Mouse (Mus musculus) CH12.LX (cell line): ENCODE results near the gene Fcf1.
A peak's percentile ranks its signal among the peaks of the same experiment; 100 is the strongest.

Source experiments
- CTCF ChIP-seq, 2 experiments: IDR thresholded peaks in 1 of 2; conservative IDR thresholded peaks in 1 of 2; 2 replicates each; pipeline ENCODE4 v1.5.1; 2011 to 2012; ENCODE audit warnings: low read depth in 2 of 2, low read length in 2 of 2, improper control_type of control experiment in 1 of 2, inconsistent platforms in 1 of 2, mild to moderate bottlenecking in 1 of 2, moderate library complexity in 1 of 2
- ELF1 ChIP-seq: IDR thresholded peaks from 2 replicates; pipeline ENCODE4 v1.6.1; 2014; ENCODE audit warnings: low read depth, mild to moderate bottlenecking, inconsistent platforms, low read length, improper control_type of control experiment
- JUND ChIP-seq: conservative IDR thresholded peaks from 2 replicates; pipeline ENCODE4 v1.6.1; 2011; ENCODE audit warnings: low read depth, low read length, improper control_type of control experiment
- MAFK ChIP-seq: IDR thresholded peaks from 2 replicates; pipeline ENCODE4 v1.6.1; 2011; ENCODE audit warnings: low read length, improper control_type of control experiment; ENCODE audit not compliant: insufficient replicate concordance
- MAX ChIP-seq: IDR thresholded peaks from 2 replicates; pipeline ENCODE4 v1.6.1; 2011; ENCODE audit warnings: low read length, improper control_type of control experiment
- MEF2A ChIP-seq: IDR thresholded peaks from 2 replicates; pipeline ENCODE4 v1.6.1; 2014; ENCODE audit warnings: low read depth, mild to moderate bottlenecking, inconsistent platforms, low read length, improper control_type of control experiment, borderline replicate concordance
- NELFE ChIP-seq: IDR thresholded peaks from 2 replicates; pipeline ENCODE4 v1.6.1; 2011; ENCODE audit warnings: low read depth, low read length, improper control_type of control experiment
- NRF1 ChIP-seq: IDR thresholded peaks from 2 replicates; pipeline ENCODE4 v1.6.1; 2014; ENCODE audit warnings: low read depth, mild to moderate bottlenecking, inconsistent platforms, low read length, improper control_type of control experiment, moderate library complexity
- UBTF ChIP-seq: IDR thresholded peaks from 2 replicates; pipeline ENCODE4 v1.6.1; 2012; ENCODE audit warnings: low read depth, mild to moderate bottlenecking, inconsistent platforms, low read length, improper control_type of control experiment, moderate library complexity
- USF2 ChIP-seq: conservative IDR thresholded peaks from 2 replicates; pipeline ENCODE4 v1.6.1; 2011; ENCODE audit warnings: low read depth, low read length, improper control_type of control experiment

GRCm38 (mm10) chr12:85032710-85033109 lies 62.0 kb downstream of the Fcf1 start:
- TF ChIP-seq CTCF (conservative IDR thresholded peaks at IDR 0.05 in 1 of 2, IDR thresholded peaks at IDR 0.05 in 1 of 2; ENCODE audit: low read depth in 2 of 2, low read length in 2 of 2) (peak; percentile 13 to 58; a peak in 2 of 4 replicates), NRF1 (no peak), UBTF (no peak), MEF2A (no peak), USF2 (no peak), JUND (no peak), ELF1 (no peak), MAX (0 out of 2 replicates have a peak, but pooled peaks have one; percentile 33), MAFK (no peak), NELFE (no peak)
